Mouse (Mus musculus): ENCODE measurements around the gene Map3k11. TPM values are rescaled to one million over a fixed set of nuclear protein-coding genes. Genes with fewer than 3 reads are reported as not detected.
A peak's percentile ranks its signal among the peaks of the same experiment; 100 is the strongest.
"Not testable (repeated sequence)": the region's sequence is repeated elsewhere in the genome, so short reads cannot be mapped to it uniquely, and the experiment has no call there.

Map3k11 gene
- polyA plus RNA-seq, 1 experiment from 2014 or later: 20.0 TPM

DNA sequence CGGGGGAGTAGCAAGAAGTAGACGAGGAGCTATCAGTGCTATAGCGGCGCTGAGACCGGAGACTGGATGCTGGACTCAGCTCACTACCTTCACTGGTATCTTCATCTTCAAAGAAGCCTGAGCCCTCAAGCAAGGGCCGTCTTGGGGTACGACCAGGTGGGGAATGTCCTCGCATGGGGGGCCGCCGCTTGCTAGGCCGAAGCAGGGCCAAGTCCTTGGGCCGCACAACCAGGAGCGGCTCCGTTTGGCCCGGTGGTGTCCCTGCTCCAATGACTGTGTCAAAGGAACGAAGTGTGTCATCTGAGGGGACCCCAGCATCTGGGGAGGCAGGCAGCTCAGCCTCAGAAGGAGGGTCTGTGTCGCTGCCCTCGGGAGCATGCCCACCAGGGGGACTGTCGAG lies 3.1 kb upstream of the Map3k11 start:
- Histone ChIP-seq H3K9me3 (ENCODE audit: control insufficient read depth, low read depth, low read length) (no peaks in the 10 kb centered on the region), H3K36me3 (ENCODE audit: control insufficient read depth, insufficient read depth, low read length) (peaks cover 52% of the 10 kb centered on the region), H3K27ac (ENCODE audit: low read length) (no peak overlapping the region), H3K27me3 (ENCODE audit: control insufficient read depth, insufficient read depth, low read length) (no peaks in the 10 kb centered on the region), H3K4me1 (ENCODE audit: control insufficient read depth, insufficient read depth, low read length) (peaks cover 11% of the 10 kb centered on the region), H3K4me2 (replicated peaks; ENCODE audit: low read depth, low read length) (no peak overlapping the region), H3K9ac (replicated peaks; ENCODE audit: low read depth, low read length) (no peak overlapping the region), H3K4me3 (ENCODE audit: low read depth, low read length) (no peak overlapping the region)
- WGBS: 92% methylated on average over 19 of the region's 19 CpGs
- ATAC-seq (ENCODE audit: insufficient number of reproducible peaks, insufficient read depth, low FRiP score, low read depth): no peak

DNA sequence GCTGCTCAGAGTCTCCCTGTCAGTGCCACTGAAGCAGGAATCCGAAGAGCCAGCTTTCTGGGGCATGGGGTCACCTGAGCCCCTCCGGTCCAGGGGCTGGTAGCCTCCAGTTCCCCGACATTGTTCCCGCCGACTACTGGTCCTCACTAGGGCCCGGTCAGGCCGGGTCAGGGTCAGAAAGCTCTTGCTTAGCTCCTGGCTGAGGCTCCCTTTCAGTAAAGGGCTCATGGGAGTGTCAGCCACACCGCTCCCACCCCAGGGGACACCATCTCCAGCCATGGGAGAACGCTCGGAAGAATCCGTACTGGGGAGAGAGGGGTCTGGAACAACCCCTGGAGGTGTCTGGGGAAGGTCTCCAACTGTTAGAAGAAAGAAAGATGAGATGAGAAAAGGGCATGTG lies 2.7 kb upstream of the Map3k11 start:
- Histone ChIP-seq H3K4me2 (replicated peaks; ENCODE audit: low read depth, low read length) (no peak overlapping the region), H3K9ac (replicated peaks; ENCODE audit: low read depth, low read length) (no peak overlapping the region), H3K27me3 (ENCODE audit: control insufficient read depth, insufficient read depth, low read length) (no peaks in the 10 kb centered on the region), H3K36me3 (ENCODE audit: control insufficient read depth, insufficient read depth, low read length) (peaks cover 48% of the 10 kb centered on the region), H3K9me3 (ENCODE audit: control insufficient read depth, low read depth, low read length) (no peaks in the 10 kb centered on the region), H3K4me3 (ENCODE audit: low read depth, low read length) (no peak overlapping the region), H3K27ac (ENCODE audit: low read length) (no peak overlapping the region), H3K4me1 (ENCODE audit: control insufficient read depth, insufficient read depth, low read length) (peaks cover 15% of the 10 kb centered on the region)
- 98% methylated on average over 11 of the region's 11 CpGs for WGBS
- no peak for ATAC-seq (ENCODE audit: insufficient number of reproducible peaks, insufficient read depth, low FRiP score, low read depth)

DNA sequence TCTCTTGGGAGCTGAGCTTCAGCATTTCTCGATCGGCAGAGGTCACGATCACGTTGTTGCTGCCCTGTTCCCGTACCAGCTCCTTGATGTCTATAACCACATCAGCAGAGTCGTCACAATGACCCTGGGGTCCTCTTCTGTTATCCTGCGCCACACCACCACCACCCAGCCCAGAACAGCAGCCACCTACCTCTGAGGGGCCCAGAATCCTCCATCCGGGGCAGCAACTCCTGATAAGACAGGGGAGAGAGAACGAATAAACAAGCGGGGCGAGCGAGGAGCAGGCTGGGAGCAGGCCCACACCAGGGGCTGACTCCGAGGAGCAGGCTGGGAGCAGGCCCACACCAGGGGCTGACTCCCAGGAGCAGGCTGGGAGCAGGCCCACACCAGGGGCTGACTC lies 2.1 kb upstream of the Map3k11 start:
- Histone ChIP-seq H3K4me3 (ENCODE audit: low read depth, low read length) (no peak overlapping the region), H3K4me2 (replicated peaks; ENCODE audit: low read depth, low read length) (no peak overlapping the region), H3K27ac (ENCODE audit: low read length) (no peak overlapping the region), H3K27me3 (ENCODE audit: control insufficient read depth, insufficient read depth, low read length) (no peaks in the 10 kb centered on the region), H3K9ac (replicated peaks; ENCODE audit: low read depth, low read length) (no peak overlapping the region), H3K4me1 (ENCODE audit: control insufficient read depth, insufficient read depth, low read length) (peaks cover 20% of the 10 kb centered on the region), H3K9me3 (ENCODE audit: control insufficient read depth, low read depth, low read length) (no peaks in the 10 kb centered on the region), H3K36me3 (ENCODE audit: control insufficient read depth, insufficient read depth, low read length) (peaks cover 49% of the 10 kb centered on the region)
- no peak for ATAC-seq (ENCODE audit: insufficient number of reproducible peaks, insufficient read depth, low FRiP score, low read depth)
- WGBS: 80% methylated on average over 13 of the region's 13 CpGs

DNA sequence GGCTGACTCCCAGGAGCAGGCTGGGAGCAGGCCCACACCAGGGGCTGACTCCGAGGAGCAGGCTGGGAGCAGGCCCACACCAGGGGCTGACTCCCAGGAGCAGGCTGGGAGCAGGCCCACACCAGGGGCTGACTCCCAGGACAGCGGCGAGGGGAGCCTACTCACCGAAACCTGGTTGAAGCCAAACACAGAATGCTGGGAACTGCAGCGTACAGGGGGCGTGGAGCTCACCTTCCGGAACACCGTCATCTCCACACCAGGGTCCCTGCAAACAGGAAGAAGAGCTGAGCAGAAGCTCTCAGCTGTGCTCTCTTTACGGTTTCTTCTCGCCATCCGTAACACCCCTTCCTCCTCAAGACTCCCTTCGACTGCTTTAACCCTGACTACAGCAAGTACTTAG lies 1.6 kb upstream of the Map3k11 start:
- not testable (repeated sequence) for ATAC-seq (ENCODE audit: insufficient number of reproducible peaks, insufficient read depth, low FRiP score, low read depth); H3K4me3 ChIP-seq (ENCODE audit: low read depth, low read length); H3K4me2 ChIP-seq (replicated peaks; ENCODE audit: low read depth, low read length); H3K27ac ChIP-seq (ENCODE audit: low read length); H3K9me3 ChIP-seq (ENCODE audit: control insufficient read depth, low read depth, low read length); H3K9ac ChIP-seq (replicated peaks; ENCODE audit: low read depth, low read length); H3K27me3 ChIP-seq (ENCODE audit: control insufficient read depth, insufficient read depth, low read length)
- H3K36me3 ChIP-seq (ENCODE audit: control insufficient read depth, insufficient read depth, low read length): peaks cover 50% of the 10 kb centered on the region
- H3K4me1 ChIP-seq (ENCODE audit: control insufficient read depth, insufficient read depth, low read length): peaks cover 25% of the 10 kb centered on the region
- 90% methylated on average over 11 of the region's 12 CpGs for WGBS

DNA sequence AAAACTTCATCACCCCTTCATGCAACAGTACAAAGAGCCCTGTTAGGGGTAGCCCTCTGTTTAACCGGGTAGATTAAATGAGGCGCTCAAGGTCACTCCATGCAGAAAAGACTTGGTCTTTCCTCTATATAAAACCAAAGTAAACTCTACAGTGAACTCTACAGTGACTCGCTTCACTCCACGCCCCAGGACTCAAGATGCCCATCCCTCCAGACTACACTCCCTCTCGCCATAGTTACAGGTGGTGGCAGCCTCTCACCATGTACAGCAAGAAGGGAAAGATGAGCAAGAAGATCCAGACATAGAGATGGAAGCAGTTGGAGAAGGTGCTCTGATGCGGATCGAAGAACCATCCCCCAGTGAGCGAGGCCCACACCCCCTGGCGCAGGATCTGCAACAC lies 804 bp upstream of the Map3k11 start:
- no peak for ATAC-seq (ENCODE audit: insufficient number of reproducible peaks, insufficient read depth, low FRiP score, low read depth)
- Histone ChIP-seq H3K9me3 (ENCODE audit: control insufficient read depth, low read depth, low read length) (no peaks in the 10 kb centered on the region), H3K27me3 (ENCODE audit: control insufficient read depth, insufficient read depth, low read length) (no peaks in the 10 kb centered on the region), H3K4me3 (ENCODE audit: low read depth, low read length) (peak overlapping the region; percentile 97), H3K36me3 (ENCODE audit: control insufficient read depth, insufficient read depth, low read length) (peaks cover 44% of the 10 kb centered on the region), H3K9ac (replicated peaks; ENCODE audit: low read depth, low read length) (peak overlapping the region; percentile 85), H3K4me2 (replicated peaks; ENCODE audit: low read depth, low read length) (peak overlapping the region; percentile 98), H3K27ac (ENCODE audit: low read length) (peak overlapping the region; percentile 94; the same call in 1 of the 2 replicates), H3K4me1 (ENCODE audit: control insufficient read depth, insufficient read depth, low read length) (peaks cover 33% of the 10 kb centered on the region)
- 13% methylated on average over 9 of the region's 9 CpGs for whole genome bisulfite sequencing

DNA sequence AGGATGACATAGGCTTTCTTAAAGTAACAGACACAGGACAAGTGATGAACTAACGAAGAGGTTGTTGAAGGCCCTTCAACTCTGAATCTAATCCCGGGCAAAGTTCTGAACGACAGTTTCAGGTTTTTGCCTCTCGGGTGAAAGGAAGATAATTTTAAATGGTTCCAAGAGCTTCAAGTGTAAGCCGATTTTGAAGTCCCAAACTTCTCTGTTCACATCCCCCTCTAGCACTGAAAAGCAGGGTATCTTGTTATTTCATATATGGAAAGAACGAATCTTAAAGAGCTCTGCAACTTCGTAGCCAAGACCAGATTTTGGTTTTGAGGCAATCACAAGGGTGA lies 516 bp downstream of the Map3k11 start:
- peak overlapping the region; percentile 97 for H3K4me3 ChIP-seq (ENCODE audit: low read depth, low read length)
- H3K27me3 ChIP-seq (ENCODE audit: control insufficient read depth, insufficient read depth, low read length): no peaks in the 10 kb centered on the region
- no peaks in the 10 kb centered on the region for H3K9me3 ChIP-seq (ENCODE audit: control insufficient read depth, low read depth, low read length)
- peak overlapping the region; percentile 98 for H3K4me2 ChIP-seq (replicated peaks; ENCODE audit: low read depth, low read length)
- WGBS: 1% methylated on average over 7 of the region's 7 CpGs
- peaks cover 36% of the 10 kb centered on the region for H3K4me1 ChIP-seq (ENCODE audit: control insufficient read depth, insufficient read depth, low read length)
- peak overlapping the region; percentile 94 for H3K27ac ChIP-seq (ENCODE audit: low read length)
- H3K36me3 ChIP-seq (ENCODE audit: control insufficient read depth, insufficient read depth, low read length): peaks cover 43% of the 10 kb centered on the region
- peak overlapping the region; percentile 92; the same call in 1 of the 2 replicates for H3K9ac ChIP-seq (replicated peaks; ENCODE audit: low read depth, low read length)
- no peak for ATAC-seq (ENCODE audit: insufficient number of reproducible peaks, insufficient read depth, low FRiP score, low read depth)

DNA sequence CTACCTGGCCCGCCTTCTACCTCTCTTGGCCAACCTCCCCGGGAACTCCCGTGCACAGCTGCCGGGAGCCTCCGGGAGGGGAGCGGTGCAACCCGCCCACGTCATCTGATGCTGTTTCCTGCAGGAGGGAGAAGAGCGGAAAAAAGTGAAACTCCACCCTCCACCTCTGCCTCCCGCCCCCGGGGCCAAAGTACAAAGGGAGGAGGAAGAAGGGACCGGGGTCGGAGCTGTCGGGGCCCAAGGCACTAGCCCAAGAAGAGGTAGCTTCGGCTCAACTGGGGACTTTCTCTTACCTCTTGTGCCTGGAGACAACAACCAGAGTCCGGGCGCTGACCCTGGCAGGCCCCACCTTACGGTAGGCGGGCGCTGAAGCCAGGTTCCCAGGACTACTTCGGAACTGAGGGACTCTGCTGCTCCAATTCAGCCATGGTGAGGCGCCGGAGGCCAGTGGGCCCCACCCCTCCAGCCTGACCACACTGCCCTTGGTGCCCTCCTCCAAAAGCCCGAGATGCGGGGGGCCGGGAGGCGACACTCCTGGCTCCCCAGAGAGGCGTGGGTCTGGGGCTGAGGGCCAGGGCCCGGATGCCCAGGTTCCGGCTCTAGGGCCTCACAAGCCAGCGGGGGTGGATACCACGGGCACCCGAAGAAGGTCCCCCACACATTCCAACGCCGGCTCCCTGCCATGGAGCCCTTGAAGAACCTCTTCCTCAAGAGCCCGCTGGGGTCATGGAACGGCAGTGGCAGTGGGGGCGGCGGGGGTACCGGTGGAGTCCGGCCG lies 1.2 kb downstream of the Map3k11 start:
- H3K27ac ChIP-seq (ENCODE audit: low read length): peak overlapping the region; percentile 94
- peaks cover 36% of the 10 kb centered on the region for H3K4me1 ChIP-seq (ENCODE audit: control insufficient read depth, insufficient read depth, low read length)
- peaks cover 41% of the 10 kb centered on the region for H3K36me3 ChIP-seq (ENCODE audit: control insufficient read depth, insufficient read depth, low read length)
- no peaks in the 10 kb centered on the region for H3K27me3 ChIP-seq (ENCODE audit: control insufficient read depth, insufficient read depth, low read length)
- peak overlapping the region; percentile 97 for H3K4me3 ChIP-seq (ENCODE audit: low read depth, low read length)
- H3K9ac ChIP-seq (replicated peaks; ENCODE audit: low read depth, low read length): peak overlapping the region; percentile 92
- WGBS: 2% methylated on average over 38 of the region's 42 CpGs
- ATAC-seq (ENCODE audit: insufficient number of reproducible peaks, insufficient read depth, low FRiP score, low read depth): peak; percentile 66
- H3K4me2 ChIP-seq (replicated peaks; ENCODE audit: low read depth, low read length): peak overlapping the region; percentile 98
- no peaks in the 10 kb centered on the region for H3K9me3 ChIP-seq (ENCODE audit: control insufficient read depth, low read depth, low read length)

DNA sequence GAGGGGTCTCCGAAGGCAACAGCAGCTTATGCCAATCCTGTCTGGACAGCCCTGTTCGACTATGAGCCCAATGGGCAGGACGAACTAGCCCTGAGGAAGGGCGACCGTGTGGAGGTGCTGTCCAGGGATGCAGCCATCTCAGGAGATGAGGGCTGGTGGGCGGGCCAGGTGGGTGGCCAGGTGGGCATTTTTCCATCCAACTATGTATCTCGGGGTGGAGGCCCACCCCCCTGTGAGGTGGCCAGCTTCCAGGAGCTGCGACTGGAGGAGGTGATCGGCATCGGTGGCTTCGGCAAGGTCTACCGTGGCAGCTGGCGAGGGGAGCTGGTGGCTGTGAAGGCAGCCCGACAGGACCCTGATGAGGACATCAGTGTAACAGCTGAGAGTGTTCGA lies 1.8 kb downstream of the Map3k11 start:
- WGBS: 49% methylated on average over 15 of the region's 15 CpGs
- ATAC-seq (ENCODE audit: insufficient number of reproducible peaks, insufficient read depth, low FRiP score, low read depth): no peak
- H3K27me3 ChIP-seq (ENCODE audit: control insufficient read depth, insufficient read depth, low read length): no peaks in the 10 kb centered on the region
- H3K9me3 ChIP-seq (ENCODE audit: control insufficient read depth, low read depth, low read length): no peaks in the 10 kb centered on the region
- H3K4me1 ChIP-seq (ENCODE audit: control insufficient read depth, insufficient read depth, low read length): peaks cover 36% of the 10 kb centered on the region
- H3K36me3 ChIP-seq (ENCODE audit: control insufficient read depth, insufficient read depth, low read length): peaks cover 41% of the 10 kb centered on the region
- peak overlapping the region; percentile 98 for H3K4me2 ChIP-seq (replicated peaks; ENCODE audit: low read depth, low read length)
- peak overlapping the region; percentile 94; the same call in 1 of the 2 replicates for H3K27ac ChIP-seq (ENCODE audit: low read length)
- peak overlapping the region; percentile 92 for H3K9ac ChIP-seq (replicated peaks; ENCODE audit: low read depth, low read length)
- peak overlapping the region; percentile 97 for H3K4me3 ChIP-seq (ENCODE audit: low read depth, low read length)

DNA sequence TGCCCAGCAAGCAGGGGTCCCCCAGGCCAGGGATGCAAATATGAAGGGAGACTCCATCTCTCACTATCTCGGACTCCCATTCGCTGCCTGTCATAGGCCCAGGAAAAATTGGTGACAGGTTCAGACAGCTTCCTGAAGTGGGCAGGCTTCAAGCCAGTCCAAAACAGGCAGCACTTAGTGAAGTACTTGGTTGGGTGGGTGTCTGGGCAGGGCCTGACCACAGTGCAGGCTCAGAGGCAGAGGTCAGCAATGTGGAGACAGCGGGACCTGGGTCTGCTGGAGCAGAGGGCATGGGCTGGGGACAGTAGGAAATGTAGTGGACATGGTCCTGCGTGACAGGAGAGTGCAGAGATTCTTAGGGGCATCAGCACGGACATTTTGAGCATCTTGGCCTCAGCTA lies 3.1 kb downstream of the Map3k11 start:
- peak overlapping the region; percentile 78; the same call in 1 of the 2 replicates for H3K27ac ChIP-seq (ENCODE audit: low read length)
- peak overlapping the region; percentile 92 for H3K9ac ChIP-seq (replicated peaks; ENCODE audit: low read depth, low read length)
- H3K4me3 ChIP-seq (ENCODE audit: low read depth, low read length): peak overlapping the region; percentile 97
- no peaks in the 10 kb centered on the region for H3K9me3 ChIP-seq (ENCODE audit: control insufficient read depth, low read depth, low read length)
- ATAC-seq (ENCODE audit: insufficient number of reproducible peaks, insufficient read depth, low FRiP score, low read depth): no peak
- H3K27me3 ChIP-seq (ENCODE audit: control insufficient read depth, insufficient read depth, low read length): no peaks in the 10 kb centered on the region
- H3K4me2 ChIP-seq (replicated peaks; ENCODE audit: low read depth, low read length): peak overlapping the region; percentile 98
- H3K4me1 ChIP-seq (ENCODE audit: control insufficient read depth, insufficient read depth, low read length): peaks cover 36% of the 10 kb centered on the region
- peaks cover 41% of the 10 kb centered on the region for H3K36me3 ChIP-seq (ENCODE audit: control insufficient read depth, insufficient read depth, low read length)
- 71% methylated on average over 5 of the region's 5 CpGs for WGBS
